Mouse (Mus musculus) thymus, adult 2 months (tissue): ENCODE data around the gene Gm28305. TPM values are rescaled to one million over a fixed set of nuclear protein-coding genes. Genes with fewer than 3 reads are reported as not detected.

Experiments
- DNase-seq: peaks from one replicate; pipeline ENCODE4 v3.0.0; 2021
- H3K27ac ChIP-seq: fragments of 200-500 bp; 2 replicates; pipeline ENCODE4 v1.5.1; 2012; ENCODE audit warnings: low read length, control low read depth; ENCODE audit not compliant: control insufficient read depth, insufficient read depth
- H3K27me3 ChIP-seq: fragments of 200-500 bp; 2 replicates; pipeline ENCODE4 v1.6.1; 2012; ENCODE audit warnings: mild to moderate bottlenecking, low read length, moderate library complexity, mixed read lengths; ENCODE audit not compliant: control insufficient read depth, insufficient read depth
- H3K36me3 ChIP-seq: fragments of 200-500 bp; 2 replicates; pipeline ENCODE4 v1.6.1; 2012; ENCODE audit warnings: mild to moderate bottlenecking, low read length, moderate library complexity; ENCODE audit not compliant: control insufficient read depth, insufficient read depth
- H3K4me1 ChIP-seq: fragments of 200-500 bp; replicated peaks from 2 replicates; pipeline ENCODE4 v1.6.1; 2012; ENCODE audit warnings: low read length; ENCODE audit not compliant: control insufficient read depth, insufficient read depth
- H3K4me3 ChIP-seq: fragments of 200-500 bp; 2 replicates; pipeline ENCODE4 v1.5.1; 2012; ENCODE audit warnings: mild to moderate bottlenecking, low read length, control low read depth, moderate library complexity; ENCODE audit not compliant: control insufficient read depth, insufficient read depth
- CTCF ChIP-seq: fragments of 200-500 bp; IDR thresholded peaks from 2 replicates; pipeline ENCODE4 v1.5.1; 2012; ENCODE audit warnings: mild to moderate bottlenecking, control low read depth, low read length, moderate library complexity, borderline replicate concordance; ENCODE audit not compliant: control insufficient read depth, poor library complexity, insufficient read depth; ENCODE audit errors: extremely low read depth
- POLR2A ChIP-seq: fragments of 200-500 bp; IDR thresholded peaks from 2 replicates; pipeline ENCODE4 v1.6.1; 2012; ENCODE audit warnings: mild to moderate bottlenecking, low read length, control low read depth, moderate library complexity; ENCODE audit not compliant: control insufficient read depth, poor library complexity, insufficient read depth; ENCODE audit errors: extremely low read depth
- WGBS: fragments of 180-500 bp; shearing (Covaris S2); methylation state at CpG from one replicate; pipeline ENCODE4 v1.1.7; 2018; 5-methylcytosine and 5-hydroxymethylcytosine counted together
- polyA plus RNA-seq: library from polyadenylated mRNA; depleted of rRNA; stranded (reverse); fragments of >200 nt; gene quantifications from 2 replicates; pipeline ENCODE4 v1.2.3, GENCODE M21; 2012; rRNA removed

Gm28305 gene
- not detected in 2 replicates for polyA plus RNA-seq

- DNase-seq, result no peak
- Histone ChIP-seq H3K27me3 (no peaks in the 10 kb centered on the region), H3K27ac (no peak within 1 kb of the TSS), H3K4me1 (no peaks in the 10 kb centered on the region), H3K4me3 (no peak within 1 kb of the TSS), H3K36me3 (no peaks in the 10 kb centered on the region)
- TF ChIP-seq CTCF, result no peak
- no peak for TF ChIP-seq POLR2A
- 89% methylated on average over 2 of the region's 2 CpGs for WGBS
These were observed at the start of gene Gm28305 for GRCm38 (mm10) chr9:104040362-104040761. Gm28305 (plus strand) TSS chr9:104040662.

GRCm38 (mm10) chr9:103996496-103996895 lies 44.0 kb upstream of the Gm28305 start:
- TF ChIP-seq CTCF (no peak), POLR2A (no peak)
- Histone ChIP-seq H3K27ac (no peak overlapping the region), H3K4me3 (no peak overlapping the region), H3K27me3 (no peaks in the 10 kb centered on the region), H3K4me1 (no peaks in the 10 kb centered on the region), H3K36me3 (no peaks in the 10 kb centered on the region)
- WGBS, result 10% methylated on average over 2 of the region's 2 CpGs
- peak; percentile 35 for DNase-seq

GRCm38 (mm10) chr9:104000601-104001000 lies 39.9 kb upstream of the Gm28305 start:
- Histone ChIP-seq H3K4me3 (no peak overlapping the region), H3K36me3 (no peaks in the 10 kb centered on the region), H3K4me1 (peaks cover 8% of the 10 kb centered on the region), H3K27ac (no peak overlapping the region), H3K27me3 (no peaks in the 10 kb centered on the region)
- WGBS, result 73% methylated on average over 3 of the region's 3 CpGs
- DNase-seq, result no peak
- TF ChIP-seq POLR2A (no peak), CTCF (no peak)

GRCm38 (mm10) chr9:104001921-104002859 lies 38.3 kb upstream of the Gm28305 start, which contains the start of gene Nphp3:
Nphp3 (plus strand) TSS chr9:104002544.
- TF ChIP-seq CTCF (peak; percentile 45; the same call in 1 of the 2 replicates), POLR2A (peak; percentile 48; the same call in 1 of the 2 replicates)
- H3K36me3 ChIP-seq, result no peaks in the 10 kb centered on the region
- DNase-seq, result peak; percentile 96
- no peak within 1 kb of the TSS for H3K27ac ChIP-seq
- peak within 1 kb of the TSS; percentile 70 for H3K4me3 ChIP-seq
- H3K4me1 ChIP-seq, result peaks cover 8% of the 10 kb centered on the region
- under 1% methylated on average over 55 of the region's 55 CpGs for WGBS
- no peaks in the 10 kb centered on the region for H3K27me3 ChIP-seq

- TF ChIP-seq POLR2A (no peak), CTCF (peak; percentile 23; the same call in 1 of the 2 replicates)
- under 1% methylated on average over 37 of the region's 37 CpGs for WGBS
- Histone ChIP-seq H3K27me3 (no peaks in the 10 kb centered on the region), H3K4me1 (peaks cover 8% of the 10 kb centered on the region), H3K27ac (no peak overlapping the region), H3K4me3 (peak overlapping the region; percentile 70), H3K36me3 (no peaks in the 10 kb centered on the region)
- peak; percentile 60 for DNase-seq
These were observed 37.5 kb upstream of the Gm28305 start for GRCm38 (mm10) chr9:104002913-104003330.

- Histone ChIP-seq H3K36me3 (no peaks in the 10 kb centered on the region), H3K4me3 (no peak overlapping the region), H3K27me3 (no peaks in the 10 kb centered on the region), H3K4me1 (no peaks in the 10 kb centered on the region), H3K27ac (no peak overlapping the region)
- no peak for TF ChIP-seq CTCF
- no peak for TF ChIP-seq POLR2A
- no peak for DNase-seq
- WGBS, result 88% methylated on average over 1 of the region's 1 CpGs
These were observed 25.9 kb upstream of the Gm28305 start for GRCm38 (mm10) chr9:104014526-104014925.
